Mouse (Mus musculus): ENCODE results near the gene Hoxd12. TPM values are rescaled to one million over a fixed set of nuclear protein-coding genes. Genes with fewer than 3 reads are reported as not detected.

The Hoxd12 gene
- polyA plus RNA-seq, 1 experiment: 3.7 TPM

DNA sequence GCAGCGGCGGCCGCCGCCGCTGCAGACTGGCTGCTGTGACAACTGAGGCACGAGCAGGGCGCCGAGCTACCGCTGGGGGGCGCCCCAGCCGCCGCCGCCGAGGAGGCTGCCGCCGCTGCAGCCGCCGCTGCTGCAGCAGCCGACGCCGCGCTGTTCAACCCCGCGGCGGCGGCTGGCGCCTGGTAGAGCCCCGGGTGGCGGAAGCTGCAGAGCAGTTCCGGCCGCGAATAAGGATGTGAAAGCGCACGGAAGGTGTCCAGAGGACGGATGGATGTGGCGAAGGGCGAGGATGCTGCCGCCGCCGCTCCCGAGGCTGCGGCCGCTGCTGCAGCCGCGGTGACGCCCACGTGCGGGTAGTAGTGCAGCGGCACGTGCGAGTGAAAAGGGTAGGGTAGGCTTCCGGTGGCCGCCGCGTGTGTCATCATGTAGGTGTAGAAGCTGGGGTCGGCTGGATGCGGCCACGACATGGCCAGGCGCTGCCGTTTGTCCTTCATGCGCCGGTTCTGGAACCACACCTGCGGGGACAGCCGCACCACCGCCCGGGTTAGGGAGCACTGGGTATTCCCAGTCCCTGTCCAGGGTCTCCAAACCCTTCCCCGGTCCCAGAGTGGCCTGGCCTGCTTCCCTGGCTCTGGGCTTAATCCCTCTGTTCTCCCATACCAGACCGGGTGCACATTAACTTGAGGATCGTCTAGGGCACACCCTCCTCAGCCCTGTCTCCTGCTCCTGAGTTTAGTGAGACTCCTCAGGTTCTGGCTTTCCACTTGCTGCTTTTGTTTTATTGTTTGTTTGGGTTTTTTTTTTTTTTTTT lies 18.8 kb upstream of the Hoxd12 start:
- TF ChIP-seq CTCF (IDR thresholded peaks at IDR 0.05; ENCODE audit: borderline replicate concordance, insufficient read depth, low read length) (no peak), POLR2A (IDR thresholded peaks at IDR 0.05; ENCODE audit: low read depth, low read length) (no peak)
- Histone ChIP-seq H3K27ac (ENCODE audit: insufficient read depth, low read length) (no peak overlapping the region), H3K4me3 (ENCODE audit: insufficient read depth, low read length) (peak overlapping the region; percentile 21; the same call in 1 of the 2 replicates), H3K4me1 (ENCODE audit: control insufficient read depth, insufficient read depth, low read length) (no peaks in the 10 kb centered on the region; the same call in 1 of the 2 replicates)

DNA sequence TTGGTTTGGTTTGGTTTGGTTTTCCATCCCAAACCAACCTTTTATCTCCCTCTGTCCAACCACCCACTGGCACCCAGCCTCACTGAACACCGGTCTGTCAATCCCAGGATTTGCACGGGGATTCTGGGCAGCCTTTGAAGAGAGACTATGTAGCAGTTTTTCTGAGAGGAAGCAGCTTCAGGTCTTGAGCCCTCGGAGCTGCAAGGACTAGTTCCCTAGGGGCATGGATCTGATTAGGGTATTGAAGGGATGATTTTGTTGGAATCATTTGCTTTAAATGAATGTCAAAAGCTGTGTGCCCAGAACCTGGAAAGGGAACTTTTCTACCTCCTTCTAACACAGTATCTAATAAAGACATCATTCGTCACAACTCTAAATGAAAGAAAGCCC lies 18.2 kb upstream of the Hoxd12 start:
- H3K4me1 ChIP-seq (ENCODE audit: control insufficient read depth, insufficient read depth, low read length): no peaks in the 10 kb centered on the region; the same call in 1 of the 2 replicates
- TF ChIP-seq CTCF (IDR thresholded peaks at IDR 0.05; ENCODE audit: borderline replicate concordance, insufficient read depth, low read length): no peak
- TF ChIP-seq POLR2A (IDR thresholded peaks at IDR 0.05; ENCODE audit: low read depth, low read length): no peak
- no peak overlapping the region for H3K4me3 ChIP-seq (ENCODE audit: insufficient read depth, low read length)
- no peak overlapping the region for H3K27ac ChIP-seq (ENCODE audit: insufficient read depth, low read length)

DNA sequence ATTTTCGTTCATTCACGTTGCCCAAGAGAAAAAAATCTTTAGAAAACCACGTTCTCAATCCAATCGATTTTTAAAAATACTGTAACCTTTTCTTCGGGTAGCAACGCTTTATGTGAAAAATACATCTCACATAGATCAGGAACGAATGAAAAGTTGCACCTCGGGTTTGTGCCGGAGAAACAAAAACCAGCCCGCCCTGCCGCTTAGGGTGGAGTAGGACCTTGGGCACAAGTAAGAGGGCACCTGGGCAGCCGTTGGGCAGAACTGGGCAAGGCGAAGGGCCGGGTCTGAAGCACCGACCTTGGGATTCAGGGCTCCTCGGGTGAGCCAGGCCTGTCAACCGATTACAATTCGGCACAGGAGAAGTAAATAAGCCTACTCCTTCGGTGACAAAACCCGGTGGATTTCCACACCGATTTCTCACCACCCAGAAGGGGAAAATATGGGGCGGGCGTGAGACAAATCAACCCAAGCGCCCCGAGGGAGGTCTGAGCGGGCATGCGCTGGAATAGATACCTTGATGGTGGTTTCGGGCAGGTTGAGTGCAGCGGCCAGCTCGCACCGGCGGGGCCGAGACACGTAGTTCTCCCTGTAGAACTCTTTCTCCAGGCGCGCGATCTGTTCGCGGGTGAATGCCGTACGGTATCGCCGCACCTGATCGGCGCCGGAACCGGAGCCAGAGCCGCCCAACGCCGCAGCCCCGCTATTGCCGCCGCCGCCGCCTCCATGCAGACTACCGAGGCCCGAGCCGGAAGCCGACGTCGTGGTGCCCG lies 17.4 kb upstream of the Hoxd12 start:
- TF ChIP-seq CTCF (IDR thresholded peaks at IDR 0.05; ENCODE audit: borderline replicate concordance, insufficient read depth, low read length) (no peak), POLR2A (IDR thresholded peaks at IDR 0.05; ENCODE audit: low read depth, low read length) (no peak)

DNA sequence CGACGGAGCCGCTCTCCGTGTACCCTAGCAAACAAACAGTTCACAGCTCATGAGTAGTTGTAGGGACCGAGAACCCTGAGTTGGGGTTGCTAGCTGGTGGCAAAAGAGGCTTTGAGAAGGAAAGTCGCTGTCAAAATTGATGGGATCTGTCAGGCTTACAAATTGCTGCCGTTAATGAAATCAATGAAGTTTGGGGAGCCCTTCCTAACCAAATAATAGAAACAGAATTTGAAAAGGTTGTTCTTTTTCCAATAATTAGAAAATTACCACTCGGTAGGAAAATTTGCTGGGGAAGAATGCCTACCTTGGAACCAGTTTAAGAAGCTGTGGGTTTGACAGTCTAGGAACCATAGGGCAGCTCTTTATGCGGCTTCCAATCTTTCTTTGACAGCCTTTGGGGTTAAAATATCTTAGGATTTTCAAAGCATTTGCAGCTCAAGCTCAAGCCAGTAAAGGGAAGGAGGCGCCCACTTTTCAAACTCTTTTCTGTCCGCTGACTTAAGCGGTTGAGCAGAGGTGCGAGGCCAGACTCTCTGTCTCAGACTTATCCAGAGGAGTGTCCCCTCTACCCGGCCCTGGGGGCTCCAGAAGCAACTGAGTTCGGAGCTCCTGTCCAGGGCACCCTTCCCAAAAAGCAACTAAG lies 16.7 kb upstream of the Hoxd12 start:
- Histone ChIP-seq H3K4me1 (ENCODE audit: control insufficient read depth, insufficient read depth, low read length) (no peaks in the 10 kb centered on the region; the same call in 1 of the 2 replicates), H3K27ac (ENCODE audit: insufficient read depth, low read length) (no peak overlapping the region), H3K4me3 (ENCODE audit: insufficient read depth, low read length) (peak overlapping the region; percentile 6; the same call in 1 of the 2 replicates)
- TF ChIP-seq CTCF (IDR thresholded peaks at IDR 0.05; ENCODE audit: borderline replicate concordance, insufficient read depth, low read length) (no peak), POLR2A (IDR thresholded peaks at IDR 0.05; ENCODE audit: low read depth, low read length) (no peak)

More for the DNA sequence above, 17.4 kb upstream of the Hoxd12 start:
- Histone ChIP-seq H3K4me3 (ENCODE audit: insufficient read depth, low read length) (0 out of 2 replicates have a peak overlapping the region, but pooled peaks have one; percentile 3), H3K27ac (ENCODE audit: insufficient read depth, low read length) (no peak overlapping the region), H3K4me1 (ENCODE audit: control insufficient read depth, insufficient read depth, low read length) (no peaks in the 10 kb centered on the region; the same call in 1 of the 2 replicates)

DNA sequence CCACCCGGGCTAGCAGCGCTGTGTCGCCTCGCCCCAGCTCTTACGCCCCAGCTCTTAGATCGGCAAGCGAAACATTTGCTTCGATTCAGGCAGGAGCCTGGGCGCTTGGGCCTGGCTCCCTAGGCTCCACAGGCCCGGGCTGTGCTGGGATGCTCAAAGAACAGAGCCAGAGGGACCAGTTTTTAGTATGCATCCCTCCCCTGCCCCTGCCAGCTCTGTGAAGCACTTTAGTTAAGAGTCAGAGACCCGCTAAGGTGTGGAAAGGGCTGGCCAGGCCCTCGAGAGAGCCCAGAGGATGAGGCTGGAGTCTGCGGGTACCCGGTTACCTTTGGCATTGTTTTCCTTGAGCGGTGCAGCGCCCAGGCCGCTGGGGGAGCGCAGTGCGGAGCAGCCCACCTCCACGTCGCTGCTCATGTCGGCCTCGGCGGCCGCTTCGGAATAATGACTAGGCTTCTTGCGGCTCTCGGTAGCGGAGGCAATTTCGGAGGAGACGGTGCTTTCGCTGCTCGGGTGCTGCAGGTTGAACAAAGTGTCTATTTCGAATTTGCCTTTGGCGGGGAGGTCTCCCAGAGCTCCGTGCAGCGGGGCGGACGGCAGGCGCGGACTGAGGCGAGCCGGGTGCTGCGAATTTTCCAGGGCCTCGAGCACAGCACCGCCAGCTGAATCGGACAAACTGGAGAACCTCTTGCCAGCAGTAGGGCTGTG lies 16.0 kb upstream of the Hoxd12 start:
- Histone ChIP-seq H3K27ac (ENCODE audit: insufficient read depth, low read length) (no peak overlapping the region), H3K4me3 (ENCODE audit: insufficient read depth, low read length) (peak overlapping the region; percentile 6; the same call in 1 of the 2 replicates), H3K4me1 (ENCODE audit: control insufficient read depth, insufficient read depth, low read length) (no peaks in the 10 kb centered on the region; the same call in 1 of the 2 replicates)
- TF ChIP-seq POLR2A (IDR thresholded peaks at IDR 0.05; ENCODE audit: low read depth, low read length) (no peak), CTCF (IDR thresholded peaks at IDR 0.05; ENCODE audit: borderline replicate concordance, insufficient read depth, low read length) (no peak)

DNA sequence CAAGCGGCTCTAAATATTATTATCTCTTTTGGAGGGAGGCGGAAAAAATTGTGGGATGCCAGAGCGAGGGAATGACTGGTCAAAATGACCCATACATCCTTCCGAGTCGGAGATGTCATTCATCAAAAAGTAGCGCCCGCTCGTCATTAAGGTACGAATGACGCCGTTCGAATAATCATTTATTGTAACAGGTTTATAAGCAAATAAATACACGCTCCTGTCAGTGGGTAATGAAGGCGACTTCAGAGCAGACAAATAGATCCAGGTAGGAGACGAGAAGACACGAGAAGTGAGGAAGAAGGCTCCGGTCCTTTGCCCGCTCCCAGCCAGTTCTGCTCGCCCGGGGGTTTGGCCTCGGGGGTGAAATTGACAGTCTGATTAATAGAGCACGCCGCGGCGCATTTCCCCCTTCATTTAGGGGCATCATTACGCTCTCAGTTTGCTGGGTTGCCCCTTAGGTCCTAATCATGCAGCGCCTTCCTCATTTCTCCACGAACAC lies 15.3 kb upstream of the Hoxd12 start, which contains the start of gene Evx2:
Evx2 (minus strand) TSS at position 51 of the 499 bp plus-strand sequence.
- TF ChIP-seq CTCF (IDR thresholded peaks at IDR 0.05; ENCODE audit: borderline replicate concordance, insufficient read depth, low read length) (no peak), POLR2A (IDR thresholded peaks at IDR 0.05; ENCODE audit: low read depth, low read length) (no peak)
- H3K4me1 ChIP-seq (ENCODE audit: control insufficient read depth, insufficient read depth, low read length): no peaks in the 10 kb centered on the region; the same call in 1 of the 2 replicates
- peak within 1 kb of the TSS; percentile 6; the same call in 1 of the 2 replicates for H3K4me3 ChIP-seq (ENCODE audit: insufficient read depth, low read length)
- no peak within 1 kb of the TSS for H3K27ac ChIP-seq (ENCODE audit: insufficient read depth, low read length)

DNA sequence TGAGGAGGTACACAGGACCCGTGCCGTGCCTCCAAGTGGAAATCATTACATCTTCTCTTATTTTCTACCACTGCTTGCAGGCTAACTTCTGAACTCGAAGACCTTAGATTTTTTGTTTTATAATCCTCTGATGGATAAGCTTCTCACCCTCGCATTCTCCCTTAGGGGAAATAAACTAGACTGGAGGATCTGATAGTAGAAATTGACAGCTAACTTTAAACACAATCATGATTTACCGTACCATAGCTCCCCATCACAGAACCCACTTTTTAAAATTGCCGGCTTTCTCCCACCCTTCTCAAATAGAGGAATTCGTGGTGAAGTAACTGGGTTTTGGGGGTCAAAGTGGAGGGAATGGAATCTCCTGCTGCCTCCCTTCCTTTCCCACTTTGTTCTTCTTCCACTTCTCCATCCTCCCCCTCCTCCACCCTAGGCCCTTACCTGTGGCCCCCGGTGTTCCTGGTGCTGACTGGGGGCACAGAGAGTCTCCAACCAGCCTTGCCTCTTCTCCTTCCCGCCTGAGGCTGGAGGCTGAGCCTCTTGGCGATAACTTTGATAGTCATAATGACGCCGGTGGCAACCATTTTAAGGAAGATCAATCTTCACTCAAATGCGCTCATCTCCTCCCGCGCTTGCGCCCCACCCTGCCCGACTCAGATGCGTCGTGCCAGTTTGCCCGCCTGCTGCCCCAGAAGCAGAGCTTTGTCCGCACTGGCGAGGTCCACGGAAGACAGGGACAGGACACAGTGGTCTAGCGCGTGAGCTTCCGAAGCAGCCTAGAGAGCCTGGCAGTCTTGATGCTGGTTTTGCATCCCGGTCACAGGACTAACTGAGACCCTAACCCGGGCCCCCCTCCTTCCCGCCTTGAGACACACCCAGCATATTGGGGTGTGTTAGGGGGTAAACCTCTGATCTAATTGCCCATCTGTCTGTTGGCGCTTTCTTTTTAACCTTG lies 14.1 kb upstream of the Hoxd12 start:
- Histone ChIP-seq H3K4me1 (ENCODE audit: control insufficient read depth, insufficient read depth, low read length) (no peaks in the 10 kb centered on the region; the same call in 1 of the 2 replicates), H3K27ac (ENCODE audit: insufficient read depth, low read length) (no peak overlapping the region), H3K4me3 (ENCODE audit: insufficient read depth, low read length) (peak overlapping the region; percentile 20; the same call in 1 of the 2 replicates)
- TF ChIP-seq CTCF (IDR thresholded peaks at IDR 0.05; ENCODE audit: borderline replicate concordance, insufficient read depth, low read length) (no peak), POLR2A (IDR thresholded peaks at IDR 0.05; ENCODE audit: low read depth, low read length) (no peak)

DNA sequence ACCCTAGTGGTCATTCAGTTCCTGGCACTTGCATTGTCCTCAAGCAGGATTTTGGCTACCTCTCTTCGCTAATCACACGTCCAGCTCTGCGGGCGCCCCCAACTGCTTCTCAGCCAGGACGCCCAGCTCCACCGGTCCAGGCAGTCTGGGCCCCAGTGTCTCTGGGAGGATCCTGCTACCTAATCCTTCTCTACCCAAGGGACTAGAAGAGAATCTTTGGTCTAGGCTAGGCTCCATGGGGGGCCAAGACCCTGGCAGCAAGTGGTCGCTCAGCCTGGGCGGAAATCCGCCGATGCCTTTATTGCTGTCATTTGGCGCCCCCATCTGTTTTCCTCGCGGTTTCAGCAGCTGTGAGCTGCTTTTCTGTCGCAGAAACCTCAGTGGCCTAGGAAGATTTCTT lies 13.1 kb upstream of the Hoxd12 start:
- no peak overlapping the region for H3K27ac ChIP-seq (ENCODE audit: insufficient read depth, low read length)
- H3K4me1 ChIP-seq (ENCODE audit: control insufficient read depth, insufficient read depth, low read length): no peaks in the 10 kb centered on the region
- TF ChIP-seq POLR2A (IDR thresholded peaks at IDR 0.05; ENCODE audit: low read depth, low read length): no peak
- TF ChIP-seq CTCF (IDR thresholded peaks at IDR 0.05; ENCODE audit: borderline replicate concordance, insufficient read depth, low read length): 0 out of 2 replicates have a peak, but pooled peaks have one; percentile 13
- H3K4me3 ChIP-seq (ENCODE audit: insufficient read depth, low read length): no peak overlapping the region
